In the genomic region with DNA sequence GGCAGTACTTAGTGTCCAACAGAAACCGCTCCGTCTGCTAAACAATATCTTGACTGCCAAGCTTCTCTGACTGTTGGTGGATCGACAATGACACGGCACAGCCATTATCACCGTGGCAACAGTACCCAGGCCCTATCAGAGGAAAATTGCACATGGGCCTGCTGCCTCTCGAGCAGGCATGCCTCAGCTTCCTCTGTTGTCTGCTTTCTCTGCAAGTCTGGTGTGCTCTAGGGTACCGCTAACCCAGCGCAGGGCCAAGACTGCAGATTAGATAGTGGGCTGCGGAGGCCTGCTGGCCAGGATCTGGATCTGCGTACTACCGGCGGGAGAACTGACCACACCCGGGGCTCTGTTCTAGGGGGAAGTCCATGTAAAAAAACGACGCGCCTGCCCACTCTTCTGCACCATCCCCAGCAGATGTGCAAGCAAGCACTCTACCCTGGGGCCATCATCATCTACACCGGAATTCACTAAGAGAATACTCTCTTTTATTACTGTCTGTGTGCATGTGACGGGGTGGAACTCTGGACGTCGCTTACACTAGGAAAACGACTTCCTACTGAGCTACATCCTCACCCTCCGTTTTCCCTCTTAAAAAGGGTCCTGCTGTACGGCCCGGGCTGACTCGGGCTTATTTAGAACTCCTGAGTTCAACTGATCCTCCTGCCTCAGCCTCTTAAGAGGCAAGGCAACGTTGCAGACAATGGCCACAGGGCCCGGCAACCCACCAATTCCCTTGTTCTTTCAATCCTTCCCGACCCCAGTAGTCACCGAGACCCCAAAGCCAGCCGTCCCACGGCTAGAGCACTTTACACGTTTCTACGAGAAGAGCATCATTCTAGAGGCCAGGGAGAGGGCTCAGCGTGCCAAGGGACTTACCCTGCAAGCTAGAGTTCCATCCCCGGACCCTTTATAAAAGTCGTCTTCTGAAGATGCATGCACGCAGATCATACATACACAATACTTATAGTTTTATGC, we compare ENCODE assay signal across 8 mouse cellular contexts. TPM values are rescaled to one million over a fixed set of nuclear protein-coding genes. Genes with fewer than 3 reads are reported as not detected.
DNase-seq lines count a peak whose midpoint lies in the region; ATAC-seq and TF ChIP-seq lines count a peak whose summit lies in the region.

No protein-coding gene starts in this region.

- H3K79me2 ChIP-seq in CH12.LX (replicated peaks; ENCODE audit: control insufficient read depth, extremely low read depth, insufficient read depth, poor library complexity, severe bottlenecking), result peaks cover 59% of the 10 kb centered on the region

- WGBS in heart, embryonic 12.5 days, result 3% methylated on average over 37 of the region's 37 CpGs
- 6% methylated on average over 37 of the region's 37 CpGs for WGBS in embryonic facial prominence, embryonic 13.5 days
- WGBS in intestine, postnatal 0 days, result 6% methylated on average over 37 of the region's 37 CpGs

- H3K4me3 ChIP-seq in heart, embryonic 12.5 days, result peak overlapping the region; percentile 79
- H3K4me3 ChIP-seq in CH12.LX (replicated peaks in 1 of 3; ENCODE audit: low read depth in 2 of 3, low read length in 2 of 3, poor library complexity in 1 of 3), result peak overlapping the region; percentile 81 to 97 (median 96)
- H3K4me3 ChIP-seq in embryonic facial prominence, embryonic 13.5 days, result peak overlapping the region; percentile 96
- peak overlapping the region; percentile 61 for H3K4me3 ChIP-seq in intestine, postnatal 0 days (ENCODE audit: low read depth, low read length)

- no peak; the same call in 1 of the 2 replicates for TF ChIP-seq POLR2A in CH12.LX (IDR thresholded peaks at IDR 0.05; ENCODE audit: low read depth, low read length)

- no peaks in the 10 kb centered on the region for H3K9me3 ChIP-seq in heart, embryonic 12.5 days (replicated peaks)
- H3K9me3 ChIP-seq in CH12.LX (replicated peaks; ENCODE audit: low read length), result no peaks in the 10 kb centered on the region
- H3K9me3 ChIP-seq in embryonic facial prominence, embryonic 13.5 days, result no peaks in the 10 kb centered on the region
- H3K9me3 ChIP-seq in intestine, postnatal 0 days (ENCODE audit: control insufficient read depth), result no peaks in the 10 kb centered on the region

- H3K4me2 ChIP-seq in heart, embryonic 12.5 days, result peak overlapping the region; percentile 91
- H3K4me2 ChIP-seq in CH12.LX (ENCODE audit: insufficient read depth, low read depth, poor library complexity, severe bottlenecking), result peak overlapping the region; percentile 42
- peak overlapping the region; percentile 96 for H3K4me2 ChIP-seq in embryonic facial prominence, embryonic 13.5 days
- H3K4me2 ChIP-seq in intestine, postnatal 0 days (replicated peaks; ENCODE audit: low read depth), result peak overlapping the region; percentile 93

- H3K27me3 ChIP-seq in heart, embryonic 12.5 days (replicated peaks), result no peaks in the 10 kb centered on the region
- no peaks in the 10 kb centered on the region for H3K27me3 ChIP-seq in CH12.LX (replicated peaks)
- H3K27me3 ChIP-seq in embryonic facial prominence, embryonic 13.5 days, result no peaks in the 10 kb centered on the region
- H3K27me3 ChIP-seq in intestine, postnatal 0 days (replicated peaks; ENCODE audit: control insufficient read depth, insufficient read depth, low read length), result no peaks in the 10 kb centered on the region

- peak overlapping the region; percentile 73 for H3K27ac ChIP-seq in heart, embryonic 12.5 days (ENCODE audit: poor library complexity, severe bottlenecking)
- no peak overlapping the region; the same call in 1 of the 2 replicates for H3K27ac ChIP-seq in CH12.LX (ENCODE audit: insufficient read depth, low read depth)
- H3K27ac ChIP-seq in embryonic facial prominence, embryonic 13.5 days, result peak overlapping the region; percentile 48; the same call in 1 of the 2 replicates
- peak overlapping the region; percentile 50; the same call in 1 of the 2 replicates for H3K27ac ChIP-seq in intestine, postnatal 0 days (ENCODE audit: low read depth, low read length)

- TF ChIP-seq RAD21 in CH12.LX (IDR thresholded peaks at IDR 0.05; ENCODE audit: low read depth, low read length), result no peak

- TF ChIP-seq CTCF in CH12.LX (conservative IDR thresholded peaks at IDR 0.05 in 1 of 2, IDR thresholded peaks at IDR 0.05 in 1 of 2; ENCODE audit: low read depth in 2 of 2, low read length in 2 of 2), result no peak
- no peak for TF ChIP-seq CTCF in intestine, postnatal 0 days (IDR thresholded peaks at IDR 0.05; ENCODE audit: low read depth)

- no peak for DNase-seq in heart, postnatal 14 days
- DNase-seq in CH12.LX (ENCODE audit: extremely low read depth) (no peak), adipocyte (ENCODE audit: low spot score) (no peak)
- DNase-seq in naive thymus-derived CD4-positive, alpha-beta T cell, adult 2 months (ENCODE audit: low read depth), result peak; percentile 23
- DNase-seq in kidney, adult 18-20 months, result no peak

- H3K9ac ChIP-seq in heart, embryonic 12.5 days, result peak overlapping the region; percentile 85
- peak overlapping the region; percentile 91 for H3K9ac ChIP-seq in CH12.LX (ENCODE audit: insufficient read depth, low read depth)
- H3K9ac ChIP-seq in embryonic facial prominence, embryonic 13.5 days, result peak overlapping the region; percentile 87
- H3K9ac ChIP-seq in intestine, postnatal 0 days (ENCODE audit: low read depth, low read length), result peak overlapping the region; percentile 65

- ATAC-seq in heart, embryonic 12.5 days (ENCODE audit: insufficient number of reproducible peaks, low FRiP score), result no peak
- ATAC-seq in embryonic facial prominence, embryonic 13.5 days (ENCODE audit: insufficient number of reproducible peaks, insufficient read depth, low FRiP score, low TSS enrichment, low read depth), result no peak
- no peak for ATAC-seq in intestine, postnatal 0 days

- TF ChIP-seq EP300 in CH12.LX (IDR thresholded peaks at IDR 0.05; ENCODE audit: low read length), result no peak

- H3K4me1 ChIP-seq in heart, embryonic 12.5 days (replicated peaks), result peaks cover 38% of the 10 kb centered on the region
- H3K4me1 ChIP-seq in CH12.LX (ENCODE audit: control insufficient read depth in 1 of 2, insufficient read depth in 2 of 2), result peaks cover 21 to 61% of the 10 kb centered on the region in 2 experiments
- peaks cover 38% of the 10 kb centered on the region for H3K4me1 ChIP-seq in embryonic facial prominence, embryonic 13.5 days
- H3K4me1 ChIP-seq in intestine, postnatal 0 days (replicated peaks; ENCODE audit: control insufficient read depth, insufficient read depth, low read length), result no peaks in the 10 kb centered on the region; the same call in none of the 2 replicates

- in situ Hi-C loops in CH12.LX (cut with MboI; ENCODE audit: low pct_ligation_motif_present, low pct_unique_long_range_greater_than_20kb, low sequenced_read_pairs), result loop anchor here (5.0 kb wide), 1 partner anchor 79 kb away; no protein-coding TSS in a partner anchor

- dilution Hi-C loops in CH12.LX (cut with MboI; ENCODE audit: extremely low pct_ligation_motif_present, extremely low pct_unique_long_range_greater_than_20kb, low sequenced_read_pairs), result no loop called here

- peaks cover 17% of the 10 kb centered on the region for H3K36me3 ChIP-seq in heart, embryonic 12.5 days
- peaks cover 14 to 39% of the 10 kb centered on the region in 2 experiments for H3K36me3 ChIP-seq in CH12.LX (replicated peaks in 1 of 2; ENCODE audit: control insufficient read depth in 1 of 2, insufficient read depth in 1 of 2, low read length in 1 of 2)
- peaks cover 17% of the 10 kb centered on the region for H3K36me3 ChIP-seq in embryonic facial prominence, embryonic 13.5 days
- H3K36me3 ChIP-seq in intestine, postnatal 0 days (ENCODE audit: control insufficient read depth, insufficient read depth), result peaks cover 6% of the 10 kb centered on the region; the same call in 1 of the 2 replicates

- intact Hi-C loops in heart, postnatal 14 days (cut with DNase I), result loop anchor here (10.0 kb wide), 1 partner anchor 773 kb away; no protein-coding TSS in a partner anchor

TF ChIP-seq in CH12.LX, 34 proteins besides CTCF, POLR2A, EP300 and RAD21:
- TF ChIP-seq UBTF (IDR thresholded peaks at IDR 0.05; ENCODE audit: low read depth, low read length) (no peak), MYC (IDR thresholded peaks at IDR 0.05; ENCODE audit: low read depth, low read length) (no peak), POLR2AphosphoS2 (IDR thresholded peaks at IDR 0.05; ENCODE audit: low read depth, low read length) (peak; percentile 20; the same call in 1 of the 2 replicates), CHD1 (IDR thresholded peaks at IDR 0.05; ENCODE audit: low read depth, low read length) (no peak)

RNA-seq across cellular contexts. Expression of gene Glrx5, which starts 1.1 kb away (rescaled TPM):
- polyA plus RNA-seq in heart, embryonic 12.5 days (2016; fragmentation: Nextera tagmentation; extraction: Ambion mirVana), result 203 and 206 TPM in 2 replicates
- total RNA-seq in heart, postnatal 14 days (2021), result 10 to 100 TPM; 90.2 to 91.5 TPM
- total RNA-seq in CH12.LX (2012; rRNA removed) (38.5 and 51.6 TPM in 2 replicates), CH12.LX (2014; rRNA removed) (72.8 and 79.5 TPM in 2 replicates)
- 112 and 123 TPM in 2 replicates for polyA plus RNA-seq in CH12.LX (2012; ENCODE audit: insufficient read length, low read depth)
- 149 and 158 TPM in 2 replicates for polyA plus RNA-seq in embryonic facial prominence, embryonic 13.5 days (2015; fragmentation: Nextera tagmentation; extraction: Ambion mirVana)
- polyA plus RNA-seq in intestine, postnatal 0 days (2015; fragmentation: Nextera tagmentation; extraction: Ambion mirVana), result 209 TPM in 2 replicates

RNA-seq across cellular contexts. Expression of gene Syne3, which starts 21.8 kb away (rescaled TPM):
- 0.19 and 0.32 TPM in 2 replicates for polyA plus RNA-seq in heart, embryonic 12.5 days (2016; fragmentation: Nextera tagmentation; extraction: Ambion mirVana)
- 1 to 10 TPM; 5.2 to 6.1 TPM for total RNA-seq in heart, postnatal 14 days (2021)
- total RNA-seq in CH12.LX (2012; rRNA removed) (16.6 and 18.7 TPM in 2 replicates), CH12.LX (2014; rRNA removed) (5.3 and 5.5 TPM in 2 replicates)
- polyA plus RNA-seq in CH12.LX (2012; ENCODE audit: insufficient read length, low read depth), result 7.3 and 7.5 TPM in 2 replicates
- polyA plus RNA-seq in embryonic facial prominence, embryonic 13.5 days (2015; fragmentation: Nextera tagmentation; extraction: Ambion mirVana), result 1.3 and 1.6 TPM in 2 replicates
- 1.6 and 1.8 TPM in 2 replicates for polyA plus RNA-seq in intestine, postnatal 0 days (2015; fragmentation: Nextera tagmentation; extraction: Ambion mirVana)

Comparison
In these comparisons a context has a peak if more than half of its experiments do, and no peak if none do; other contexts are left out.
1. H3K4me2 ChIP-seq: peak in every context shown above with its lines; median percentile 96 in embryonic facial prominence, embryonic 13.5 days; 93 in intestine, postnatal 0 days; 91 in heart, embryonic 12.5 days; 42 in CH12.LX.